Mouse (Mus musculus): ENCODE data around the gene Ablim1. TPM values are rescaled to one million over a fixed set of nuclear protein-coding genes. Genes with fewer than 3 reads are reported as not detected.
A peak's percentile ranks its signal among the peaks of the same experiment; 100 is the strongest.

Ablim1 gene
- polyA plus RNA-seq, 1 experiment from 2014 or later = 116 TPM

GRCm38 (mm10) chr19:57248781-57249180, 65.9 kb downstream of the Ablim1 start:
- 74% methylated on average over 5 of the region's 5 CpGs for WGBS
- no peak for ATAC-seq (ENCODE audit: insufficient number of reproducible peaks, low FRiP score, low TSS enrichment, low read depth)

DNA sequence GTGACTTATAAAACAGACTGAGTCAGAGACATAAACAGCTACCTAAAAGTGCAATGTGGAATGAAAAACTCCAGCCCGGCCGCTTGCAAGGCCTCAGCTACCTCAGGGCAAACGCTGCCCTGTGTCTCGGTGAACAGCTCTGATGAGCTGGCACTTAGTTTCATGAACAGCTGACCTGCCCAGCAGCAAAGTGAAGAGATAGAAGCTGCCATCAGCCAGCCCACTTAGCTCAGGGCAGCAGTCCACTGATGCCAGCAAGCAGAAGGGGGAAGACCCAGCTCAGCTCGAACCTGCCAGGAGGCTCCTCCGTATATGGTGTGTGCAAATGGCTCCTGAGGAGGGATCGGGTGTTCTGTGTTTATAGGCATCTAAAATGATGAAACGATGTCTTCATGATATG, 67.5 kb downstream of the Ablim1 start:
- no peak overlapping the region for H3K27ac ChIP-seq
- H3K36me3 ChIP-seq = no peaks in the 10 kb centered on the region
- WGBS = 56% methylated on average over 8 of the region's 8 CpGs
- no peak for ATAC-seq (ENCODE audit: insufficient number of reproducible peaks, low FRiP score, low TSS enrichment, low read depth)
- no peak overlapping the region for H3K9ac ChIP-seq
- H3K9me3 ChIP-seq = no peaks in the 10 kb centered on the region
- peaks cover 12% of the 10 kb centered on the region for H3K4me1 ChIP-seq
- H3K27me3 ChIP-seq = no peaks in the 10 kb centered on the region; the same call in 1 of the 2 replicates
- H3K4me2 ChIP-seq = no peak overlapping the region
- H3K4me3 ChIP-seq = no peak overlapping the region

More at GRCm38 (mm10) chr19:57248781-57249180, 65.9 kb downstream of the Ablim1 start:
- no peak overlapping the region for H3K4me2 ChIP-seq
- H3K27me3 ChIP-seq = no peaks in the 10 kb centered on the region
- H3K9me3 ChIP-seq = no peaks in the 10 kb centered on the region
- no peak overlapping the region for H3K27ac ChIP-seq
- no peaks in the 10 kb centered on the region for H3K36me3 ChIP-seq
- no peak overlapping the region for H3K9ac ChIP-seq
- H3K4me1 ChIP-seq = peaks cover 11% of the 10 kb centered on the region
- no peak overlapping the region for H3K4me3 ChIP-seq

DNA sequence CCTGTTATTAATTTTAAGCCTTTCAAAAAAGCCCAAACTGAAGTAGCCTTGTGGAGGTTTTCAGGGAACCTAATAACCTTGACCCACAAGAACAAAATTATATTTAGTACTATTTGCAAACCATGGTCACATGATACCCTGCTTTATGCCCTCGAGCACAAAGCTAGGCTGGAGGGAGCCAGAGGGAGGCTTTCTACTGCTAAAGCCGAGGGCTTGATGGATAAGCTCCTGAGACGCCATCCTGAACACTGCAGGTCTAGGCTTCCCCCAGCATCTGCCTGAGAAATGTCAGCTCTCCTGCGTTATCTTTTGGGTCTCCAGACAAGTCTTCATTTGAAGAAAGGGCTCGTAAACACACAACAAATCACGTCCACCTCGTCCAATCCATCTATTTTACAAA, 70.4 kb downstream of the Ablim1 start:
- Histone ChIP-seq H3K27me3 (no peaks in the 10 kb centered on the region; the same call in 1 of the 2 replicates), H3K4me2 (no peak overlapping the region), H3K9ac (no peak overlapping the region), H3K4me1 (peaks cover 35% of the 10 kb centered on the region), H3K36me3 (no peaks in the 10 kb centered on the region), H3K4me3 (no peak overlapping the region), H3K9me3 (no peaks in the 10 kb centered on the region), H3K27ac (no peak overlapping the region)
- ATAC-seq (ENCODE audit: insufficient number of reproducible peaks, low FRiP score, low TSS enrichment, low read depth) = no peak
- 55% methylated on average over 7 of the region's 7 CpGs for WGBS

DNA sequence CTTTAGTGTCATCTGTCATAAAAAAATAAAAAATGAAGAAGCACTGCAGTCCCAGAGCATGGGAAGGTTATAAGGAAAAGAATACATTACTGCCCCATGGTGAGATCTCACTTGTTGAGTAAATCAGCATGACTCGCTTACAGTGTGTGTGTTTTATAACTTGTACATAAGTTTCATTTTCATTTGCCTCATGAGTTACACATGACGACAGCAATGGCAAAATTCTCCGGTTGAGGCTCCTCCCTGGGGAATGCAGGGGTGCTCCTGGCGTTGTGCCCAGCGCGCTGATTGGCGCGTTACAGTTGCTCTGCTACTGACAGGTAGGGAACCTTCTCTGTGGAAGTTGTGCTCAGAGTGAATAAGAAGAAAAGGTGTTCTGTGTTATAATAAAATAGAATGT, 71.1 kb downstream of the Ablim1 start:
- no peaks in the 10 kb centered on the region for H3K9me3 ChIP-seq
- ATAC-seq (ENCODE audit: insufficient number of reproducible peaks, low FRiP score, low TSS enrichment, low read depth) = no peak
- 0 out of 2 replicates have a peak overlapping the region, but pooled peaks have one; percentile 0 for H3K4me2 ChIP-seq
- WGBS = 43% methylated on average over 8 of the region's 8 CpGs
- H3K27me3 ChIP-seq = no peaks in the 10 kb centered on the region; the same call in 1 of the 2 replicates
- peaks cover 42% of the 10 kb centered on the region for H3K4me1 ChIP-seq
- H3K36me3 ChIP-seq = no peaks in the 10 kb centered on the region
- H3K27ac ChIP-seq = 0 out of 2 replicates have a peak overlapping the region, but pooled peaks have one; percentile 6
- no peak overlapping the region for H3K9ac ChIP-seq
- no peak overlapping the region for H3K4me3 ChIP-seq

DNA sequence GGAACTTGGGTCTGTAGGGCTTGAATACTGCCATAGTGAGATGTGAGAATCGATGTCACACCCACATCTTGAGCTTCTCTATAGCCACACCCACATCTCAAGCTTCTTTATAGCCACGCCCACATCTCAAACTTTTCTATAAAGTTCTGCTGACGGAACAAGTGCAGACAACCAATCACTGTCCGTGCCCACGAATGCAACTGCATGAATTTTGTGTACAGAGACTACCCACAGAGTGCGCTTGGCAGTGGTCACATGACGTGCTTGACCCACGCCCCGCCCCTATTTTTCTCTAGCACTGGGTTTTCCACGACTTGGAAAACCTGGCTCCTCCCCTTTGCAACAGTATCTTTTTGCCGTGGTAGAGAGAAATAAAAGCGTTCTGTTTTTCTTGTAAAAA, 71.5 kb downstream of the Ablim1 start:
- no peak overlapping the region for H3K27ac ChIP-seq
- no peak overlapping the region for H3K9ac ChIP-seq
- H3K4me1 ChIP-seq = peaks cover 46% of the 10 kb centered on the region
- H3K9me3 ChIP-seq = no peaks in the 10 kb centered on the region
- 0 out of 2 replicates have a peak overlapping the region, but pooled peaks have one; percentile 0 for H3K4me2 ChIP-seq
- ATAC-seq (ENCODE audit: insufficient number of reproducible peaks, low FRiP score, low TSS enrichment, low read depth) = no peak
- H3K36me3 ChIP-seq = no peaks in the 10 kb centered on the region
- H3K27me3 ChIP-seq = no peaks in the 10 kb centered on the region; the same call in 1 of the 2 replicates
- no peak overlapping the region for H3K4me3 ChIP-seq
- 69% methylated on average over 12 of the region's 12 CpGs for WGBS

DNA sequence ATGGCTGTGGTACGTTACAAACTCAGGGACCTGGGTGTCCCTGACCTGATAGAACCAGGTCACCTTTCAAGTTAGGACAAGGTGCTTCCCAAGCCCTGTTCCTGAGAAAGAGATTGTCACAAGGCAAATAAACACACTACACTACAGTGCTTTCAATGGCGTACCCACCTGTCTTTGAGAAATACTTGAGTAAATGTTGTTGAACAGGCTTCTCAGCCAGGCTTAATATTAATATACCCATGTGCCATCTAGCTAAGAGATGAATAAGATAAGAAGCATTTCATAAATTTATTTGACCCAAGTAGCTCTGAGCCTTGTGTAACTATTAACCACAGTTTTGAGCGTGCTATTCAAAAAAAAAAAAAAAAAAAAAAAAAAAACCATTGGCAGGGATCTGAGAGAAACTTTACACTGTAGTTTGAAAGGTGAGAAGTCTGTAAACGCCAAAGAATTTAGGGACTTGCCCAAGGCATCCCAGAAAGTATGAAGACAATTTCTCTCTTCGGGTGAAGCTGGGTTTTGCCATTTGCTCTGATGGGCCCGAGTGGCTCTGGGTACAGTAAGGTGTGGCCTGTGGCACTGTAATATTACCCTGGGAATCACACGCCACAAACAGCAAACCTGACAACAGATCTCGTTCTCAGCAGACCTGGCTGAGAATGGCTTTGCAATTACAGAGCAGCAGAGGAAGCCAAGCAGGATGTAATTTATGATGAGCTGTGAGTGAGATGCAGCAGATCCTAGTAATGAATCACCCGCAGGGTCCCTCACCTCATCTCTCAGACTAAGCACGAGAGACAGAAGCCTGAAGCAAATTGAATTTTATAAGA, 73.1 kb downstream of the Ablim1 start:
- no peak overlapping the region for H3K27ac ChIP-seq
- no peaks in the 10 kb centered on the region; the same call in 1 of the 2 replicates for H3K27me3 ChIP-seq
- H3K4me1 ChIP-seq = peaks cover 47% of the 10 kb centered on the region
- H3K4me3 ChIP-seq = no peak overlapping the region
- H3K9me3 ChIP-seq = no peaks in the 10 kb centered on the region
- no peak for ATAC-seq (ENCODE audit: insufficient number of reproducible peaks, low FRiP score, low TSS enrichment, low read depth)
- H3K9ac ChIP-seq = no peak overlapping the region
- H3K36me3 ChIP-seq = no peaks in the 10 kb centered on the region
- no peak overlapping the region for H3K4me2 ChIP-seq
- WGBS = 22% methylated on average over 10 of the region's 10 CpGs

- no peak overlapping the region for H3K27ac ChIP-seq
- no peak for ATAC-seq (ENCODE audit: insufficient number of reproducible peaks, low FRiP score, low TSS enrichment, low read depth)
- no peak overlapping the region for H3K4me3 ChIP-seq
- WGBS = 49% methylated on average over 6 of the region's 6 CpGs
- no peak overlapping the region for H3K9ac ChIP-seq
- no peaks in the 10 kb centered on the region for H3K9me3 ChIP-seq
- H3K27me3 ChIP-seq = no peaks in the 10 kb centered on the region; the same call in 1 of the 2 replicates
- H3K4me2 ChIP-seq = no peak overlapping the region
- peaks cover 47% of the 10 kb centered on the region for H3K4me1 ChIP-seq
- H3K36me3 ChIP-seq = no peaks in the 10 kb centered on the region
Measured at GRCm38 (mm10) chr19:57240259-57240658, 74.5 kb downstream of the Ablim1 start.

DNA sequence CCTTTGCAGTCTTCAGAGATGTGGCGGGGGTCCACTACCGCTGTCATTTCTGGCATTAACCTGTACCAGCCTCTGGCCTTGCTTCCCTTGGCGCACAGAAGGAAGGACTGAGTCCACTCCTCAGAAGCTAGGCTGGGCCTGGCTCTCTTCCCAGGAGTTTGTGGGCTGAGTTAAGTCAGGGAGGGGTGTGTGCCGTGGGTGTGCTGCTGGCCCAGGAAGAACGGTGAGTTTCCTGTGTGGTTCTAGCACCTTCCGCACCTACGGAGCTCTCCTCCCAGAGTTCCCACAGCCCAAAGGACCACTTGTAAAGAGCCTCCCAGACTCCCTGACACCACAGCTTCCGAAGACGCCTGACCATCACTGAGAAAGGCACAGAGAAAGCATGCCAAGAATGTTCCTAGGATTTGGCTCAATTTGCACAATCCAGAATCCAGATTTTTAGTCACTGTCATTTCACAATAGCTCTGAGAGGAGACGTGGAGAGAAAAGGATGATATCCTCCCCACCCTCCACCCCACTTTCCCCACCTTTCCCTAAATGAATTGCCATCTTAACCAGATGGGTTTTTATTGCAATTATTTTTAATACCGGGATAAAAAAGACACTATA, 75.4 kb downstream of the Ablim1 start:
- Histone ChIP-seq H3K4me2 (peak overlapping the region; percentile 13), H3K9ac (no peak overlapping the region), H3K27ac (peak overlapping the region; percentile 67), H3K4me1 (peaks cover 47% of the 10 kb centered on the region), H3K27me3 (no peaks in the 10 kb centered on the region; the same call in 1 of the 2 replicates), H3K9me3 (no peaks in the 10 kb centered on the region), H3K36me3 (no peaks in the 10 kb centered on the region), H3K4me3 (no peak overlapping the region)
- ATAC-seq (ENCODE audit: insufficient number of reproducible peaks, low FRiP score, low TSS enrichment, low read depth) = 0 out of 2 replicates have a peak, but pooled peaks have one; percentile 40
- 40% methylated on average over 11 of the region's 11 CpGs for WGBS

DNA sequence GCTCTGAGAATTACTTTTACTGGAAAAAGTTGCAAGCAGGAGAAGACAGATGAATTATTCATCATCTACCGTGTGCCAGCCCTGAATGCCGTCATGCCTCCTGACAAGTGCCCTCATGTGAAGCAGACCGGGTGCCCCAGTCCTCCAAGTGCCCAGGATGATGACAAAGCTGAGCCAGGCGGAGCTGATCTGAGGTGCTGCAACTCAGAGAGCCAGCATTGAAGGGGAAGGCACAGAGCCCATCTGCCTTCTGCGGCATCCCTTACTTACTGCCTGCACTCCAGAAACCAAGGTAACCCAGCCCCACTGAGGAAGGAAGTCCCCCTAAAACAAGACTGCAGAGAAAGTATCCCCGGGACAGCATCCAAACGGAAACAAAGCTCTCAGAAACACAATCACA, 76.3 kb downstream of the Ablim1 start:
- no peak for ATAC-seq (ENCODE audit: insufficient number of reproducible peaks, low FRiP score, low TSS enrichment, low read depth)
- H3K9ac ChIP-seq = no peak overlapping the region
- peak overlapping the region; percentile 67 for H3K27ac ChIP-seq
- H3K4me3 ChIP-seq = no peak overlapping the region
- peaks cover 44% of the 10 kb centered on the region for H3K4me1 ChIP-seq
- no peaks in the 10 kb centered on the region; the same call in 1 of the 2 replicates for H3K27me3 ChIP-seq
- no peaks in the 10 kb centered on the region for H3K9me3 ChIP-seq
- 69% methylated on average over 7 of the region's 7 CpGs for WGBS
- 0 out of 2 replicates have a peak overlapping the region, but pooled peaks have one; percentile 3 for H3K4me2 ChIP-seq
- no peaks in the 10 kb centered on the region for H3K36me3 ChIP-seq

- Histone ChIP-seq H3K27ac (no peak overlapping the region), H3K4me2 (no peak overlapping the region), H3K4me1 (peaks cover 38% of the 10 kb centered on the region), H3K27me3 (no peaks in the 10 kb centered on the region; the same call in 1 of the 2 replicates), H3K36me3 (no peaks in the 10 kb centered on the region), H3K4me3 (no peak overlapping the region), H3K9ac (no peak overlapping the region), H3K9me3 (no peaks in the 10 kb centered on the region)
- 49% methylated on average over 6 of the region's 6 CpGs for WGBS
- no peak for ATAC-seq (ENCODE audit: insufficient number of reproducible peaks, low FRiP score, low TSS enrichment, low read depth)
Measured at GRCm38 (mm10) chr19:57237534-57237933, 77.2 kb downstream of the Ablim1 start.

GRCm38 (mm10) chr19:57236647-57237046, 78.1 kb downstream of the Ablim1 start:
- 80% methylated on average over 15 of the region's 15 CpGs for WGBS
- no peaks in the 10 kb centered on the region for H3K27me3 ChIP-seq
- H3K4me3 ChIP-seq = no peak overlapping the region
- H3K4me1 ChIP-seq = peaks cover 29% of the 10 kb centered on the region
- no peaks in the 10 kb centered on the region for H3K36me3 ChIP-seq
- ATAC-seq (ENCODE audit: insufficient number of reproducible peaks, low FRiP score, low TSS enrichment, low read depth) = no peak
- H3K4me2 ChIP-seq = no peak overlapping the region
- no peak overlapping the region for H3K27ac ChIP-seq
- H3K9me3 ChIP-seq = no peaks in the 10 kb centered on the region
- no peak overlapping the region for H3K9ac ChIP-seq

DNA sequence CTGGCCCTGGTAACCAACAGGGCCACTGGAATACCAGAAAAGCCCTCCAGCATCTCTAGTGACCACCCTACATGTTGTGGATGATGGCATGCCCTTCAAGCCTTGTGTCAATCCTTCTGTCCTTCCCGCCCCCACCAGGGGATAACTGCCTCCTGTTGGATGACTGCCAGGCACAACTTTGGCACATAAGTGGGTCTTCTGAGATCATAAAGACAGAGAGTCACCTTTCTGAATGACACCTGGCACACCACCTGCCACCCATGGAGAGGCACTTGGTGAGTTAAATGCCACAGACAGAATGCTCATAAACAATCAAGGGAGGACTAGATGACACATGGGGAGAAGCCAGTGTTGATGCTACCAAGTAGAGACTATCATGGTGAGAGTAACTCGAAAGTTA, 78.8 kb downstream of the Ablim1 start:
- peaks cover 24% of the 10 kb centered on the region for H3K4me1 ChIP-seq
- 88% methylated on average over 2 of the region's 2 CpGs for WGBS
- no peak overlapping the region for H3K4me2 ChIP-seq
- no peaks in the 10 kb centered on the region for H3K9me3 ChIP-seq
- no peak overlapping the region for H3K27ac ChIP-seq
- H3K4me3 ChIP-seq = no peak overlapping the region
- H3K27me3 ChIP-seq = no peaks in the 10 kb centered on the region
- H3K36me3 ChIP-seq = no peaks in the 10 kb centered on the region
- ATAC-seq (ENCODE audit: insufficient number of reproducible peaks, low FRiP score, low TSS enrichment, low read depth) = no peak
- no peak overlapping the region for H3K9ac ChIP-seq
